Mouse (Mus musculus) CH12.LX (cell line): ENCODE data around the gene Samd14. TPM values are rescaled to one million over a fixed set of nuclear protein-coding genes. Genes with fewer than 3 reads are reported as not detected.
"Not testable (repeated sequence)": the region's sequence is repeated elsewhere in the genome, so short reads cannot be mapped to it uniquely, and the experiment has no call there.

ENCODE experiments used
- DNase-seq: peaks from one replicate; pipeline ENCODE4 v3.0.0-alpha.2; 2013; ENCODE audit errors: extremely low read depth
- H3K27ac ChIP-seq: 2 replicates; pipeline ENCODE4 v1.5.1; 2012; ENCODE audit warnings: low read depth, mild to moderate bottlenecking, control low read depth, moderate library complexity; ENCODE audit not compliant: insufficient read depth
- H3K27me3 ChIP-seq: replicated peaks from 2 replicates; pipeline ENCODE3; 2012; ENCODE audit warnings: inconsistent platforms
- H3K36me3 ChIP-seq, 2 experiments: replicated peaks in 1 of 2; 2 replicates each; pipeline versions ENCODE3 to v1.6.1; 2012; ENCODE audit warnings: inconsistent platforms in 1 of 2, low read length in 1 of 2, mild to moderate bottlenecking in 1 of 2, mixed read lengths in 1 of 2, moderate library complexity in 1 of 2; ENCODE audit not compliant: control insufficient read depth in 1 of 2, insufficient read depth in 1 of 2
- H3K4me1 ChIP-seq, 2 experiments: 2 replicates each; pipeline ENCODE4 v1.6.1; 2012; ENCODE audit warnings: inconsistent platforms in 1 of 2, moderate library complexity in 1 of 2; ENCODE audit not compliant: insufficient read depth in 2 of 2, control insufficient read depth in 1 of 2
- H3K4me2 ChIP-seq: 2 replicates; pipeline ENCODE4 v1.6.1; 2012; ENCODE audit warnings: low read depth, mild to moderate bottlenecking, control low read depth; ENCODE audit not compliant: poor library complexity, insufficient read depth, severe bottlenecking
- H3K4me3 ChIP-seq, 3 experiments: fragments of 150-350 bp in 1 of 3; sonication (generic) in 1 of 3; replicated peaks in 1 of 3; 2 replicates each; pipeline versions ENCODE3 to v1.5.1; 2011 to 2012; ENCODE audit warnings: low read depth in 2 of 3, low read length in 2 of 3, mild to moderate bottlenecking in 2 of 3, moderate library complexity in 2 of 3, control low read depth in 1 of 3, improper control_type of control experiment in 1 of 3, inconsistent platforms in 1 of 3, mixed read lengths in 1 of 3; ENCODE audit not compliant: poor library complexity in 1 of 3
- H3K79me2 ChIP-seq: replicated peaks from 2 replicates; pipeline ENCODE4 v1.6.1; 2012; ENCODE audit warnings: mild to moderate bottlenecking, moderate library complexity; ENCODE audit not compliant: control insufficient read depth, poor library complexity, insufficient read depth, severe bottlenecking; ENCODE audit errors: extremely low read depth
- H3K9ac ChIP-seq: 2 replicates; pipeline ENCODE4 v1.6.1; 2012; ENCODE audit warnings: low read depth, mild to moderate bottlenecking, control low read depth, moderate library complexity; ENCODE audit not compliant: insufficient read depth
- H3K9me3 ChIP-seq: replicated peaks from 2 replicates; pipeline ENCODE3; 2012; ENCODE audit warnings: low read length, inconsistent platforms, mixed read lengths
- ETS1 ChIP-seq: conservative IDR thresholded peaks from 2 replicates; pipeline ENCODE4 v1.6.1; 2012; ENCODE audit warnings: low read depth, mild to moderate bottlenecking, inconsistent platforms, low read length, improper control_type of control experiment, moderate library complexity
- KAT2A ChIP-seq: IDR thresholded peaks from 2 replicates; pipeline ENCODE4 v1.6.1; 2012; ENCODE audit warnings: low read length, improper control_type of control experiment, inconsistent platforms; ENCODE audit not compliant: insufficient replicate concordance
- MXI1 ChIP-seq: IDR thresholded peaks from 2 replicates; pipeline ENCODE4 v1.6.1; 2011; ENCODE audit warnings: mild to moderate bottlenecking, low read depth, low read length, improper control_type of control experiment
- MYC ChIP-seq: IDR thresholded peaks from 2 replicates; pipeline ENCODE4 v1.6.1; 2011; ENCODE audit warnings: low read depth, mild to moderate bottlenecking, improper control_type of control experiment, low read length
- NRF1 ChIP-seq: IDR thresholded peaks from 2 replicates; pipeline ENCODE4 v1.6.1; 2014; ENCODE audit warnings: low read depth, mild to moderate bottlenecking, inconsistent platforms, low read length, improper control_type of control experiment, moderate library complexity
- POLR2AphosphoS2 ChIP-seq: IDR thresholded peaks from 2 replicates; pipeline ENCODE4 v1.6.1; 2011; ENCODE audit warnings: low read depth, low read length, improper control_type of control experiment
- RAD21 ChIP-seq: IDR thresholded peaks from 2 replicates; pipeline ENCODE4 v1.6.1; 2011; ENCODE audit warnings: low read depth, mild to moderate bottlenecking, low read length, improper control_type of control experiment, moderate library complexity
- SIN3A ChIP-seq: IDR thresholded peaks from 2 replicates; pipeline ENCODE4 v1.6.1; 2012; ENCODE audit warnings: low read length, improper control_type of control experiment, inconsistent platforms
- SMC3 ChIP-seq: IDR thresholded peaks from 2 replicates; pipeline ENCODE4 v1.6.1; 2011; ENCODE audit warnings: low read depth, low read length, improper control_type of control experiment
- TBP ChIP-seq: conservative IDR thresholded peaks from 2 replicates; pipeline ENCODE4 v1.6.1; 2011; ENCODE audit warnings: low read depth, low read length, improper control_type of control experiment
- TCF12 ChIP-seq: IDR thresholded peaks from 2 replicates; pipeline ENCODE4 v1.6.1; 2014; ENCODE audit warnings: low read depth, mild to moderate bottlenecking, inconsistent platforms, low read length, improper control_type of control experiment
- USF2 ChIP-seq: conservative IDR thresholded peaks from 2 replicates; pipeline ENCODE4 v1.6.1; 2011; ENCODE audit warnings: low read depth, low read length, improper control_type of control experiment
- ZKSCAN1 ChIP-seq: IDR thresholded peaks from 2 replicates; pipeline ENCODE4 v1.6.1; 2012; ENCODE audit warnings: low read depth, inconsistent platforms, low read length, improper control_type of control experiment, borderline replicate concordance
- ZNF384 ChIP-seq: IDR thresholded peaks from 2 replicates; pipeline ENCODE4 v1.6.1; 2012; ENCODE audit warnings: low read depth, low read length, improper control_type of control experiment, inconsistent platforms
- dilution Hi-C: fragments of 300-500 bp; cut with MboI; formaldehyde crosslinking; loops from 2 replicates; pipeline ENCODE4 v1.14.3; 2020; ENCODE audit warnings: low sequenced_read_pairs; ENCODE audit not compliant: extremely low pct_unique_long_range_greater_than_20kb, extremely low pct_ligation_motif_present
- in situ Hi-C: fragments of 300-500 bp; cut with MboI; formaldehyde crosslinking; loops from 3 replicates; pipeline ENCODE4 v1.14.3; 2019; ENCODE audit warnings: low sequenced_read_pairs, low pct_ligation_motif_present, low pct_unique_long_range_greater_than_20kb, mixed read lengths
- polyA plus RNA-seq: library from polyadenylated mRNA; unstranded; fragments of >175 nt; gene quantifications from 2 replicates; pipeline ENCODE4 v1.2.1, GENCODE M21; 2012; ENCODE audit warnings: low read depth; ENCODE audit not compliant: insufficient read length
- total RNA-seq, 2 experiments: library from RNA; depleted of rRNA; stranded (reverse); fragments of 300-350 nt in 1 of 2; fragments of >200 nt in 1 of 2; gene quantifications; 2 replicates each; pipeline ENCODE4 v1.2.3; 2012 to 2014

Gene Samd14
- total and polyA plus RNA-seq, 3 experiments = 0.17 TPM; not detected in 2

GRCm38 (mm10) chr11:95010141-95010739 lies 561 bp downstream of the Samd14 start:
- Histone ChIP-seq H3K27me3 (peaks cover 70% of the 10 kb centered on the region), H3K4me3 (peak overlapping the region in 1 of 3 experiments; percentile 50), H3K79me2 (no peaks in the 10 kb centered on the region), H3K9me3 (peaks cover 4% of the 10 kb centered on the region), H3K27ac (no peak overlapping the region), H3K4me1 (peaks cover 2 to 21% of the 10 kb centered on the region in 2 experiments; a peak in 2 of 4 replicates), H3K36me3 (peaks cover 0 to 8% of the 10 kb centered on the region in 2 experiments), H3K4me2 (peak overlapping the region; percentile 86), H3K9ac (peak overlapping the region; percentile 39)
- DNase-seq = no peak
- TF ChIP-seq RAD21 (no peak), MXI1 (no peak), KAT2A (no peak), POLR2AphosphoS2 (no peak), MYC (no peak), TCF12 (no peak)
- in situ Hi-C loops = no loop called here
- dilution Hi-C loops = no loop called here

- H3K4me2 ChIP-seq, dilution Hi-C loops, H3K9ac ChIP-seq, H3K9me3 ChIP-seq, H3K4me3 ChIP-seq, H3K27ac ChIP-seq, DNase-seq, H3K36me3 ChIP-seq, in situ Hi-C loops, H3K79me2 ChIP-seq: not testable (repeated sequence)
- Histone ChIP-seq H3K4me1 (peaks cover 2 to 15% of the 10 kb centered on the region in 2 experiments; a peak in 2 of 4 replicates), H3K27me3 (peaks cover 77% of the 10 kb centered on the region)
These were observed 1.2 kb downstream of the Samd14 start for GRCm38 (mm10) chr11:95010841-95011403.

- TF ChIP-seq NRF1 (no peak), SIN3A (no peak), TBP (no peak), ZKSCAN1 (no peak), RAD21 (no peak), POLR2AphosphoS2 (no peak), ZNF384 (no peak), USF2 (no peak), SMC3 (no peak), ETS1 (no peak)
- Histone ChIP-seq H3K9me3 (peaks cover 4% of the 10 kb centered on the region), H3K36me3 (no peaks in the 10 kb centered on the region), H3K27me3 (peaks cover 82% of the 10 kb centered on the region), H3K4me1 (peaks cover 2 to 10% of the 10 kb centered on the region in 2 experiments; a peak in 2 of 4 replicates), H3K4me3 (no peak overlapping the region), H3K27ac (no peak overlapping the region), H3K9ac (no peak overlapping the region), H3K4me2 (no peak overlapping the region), H3K79me2 (no peaks in the 10 kb centered on the region)
- dilution Hi-C loops = no loop called here
- DNase-seq = no peak
- in situ Hi-C loops = no loop called here
These were observed 1.7 kb downstream of the Samd14 start for GRCm38 (mm10) chr11:95011416-95011815.
